ENCODE assay signal across 9 mouse cellular contexts in the genomic region with DNA sequence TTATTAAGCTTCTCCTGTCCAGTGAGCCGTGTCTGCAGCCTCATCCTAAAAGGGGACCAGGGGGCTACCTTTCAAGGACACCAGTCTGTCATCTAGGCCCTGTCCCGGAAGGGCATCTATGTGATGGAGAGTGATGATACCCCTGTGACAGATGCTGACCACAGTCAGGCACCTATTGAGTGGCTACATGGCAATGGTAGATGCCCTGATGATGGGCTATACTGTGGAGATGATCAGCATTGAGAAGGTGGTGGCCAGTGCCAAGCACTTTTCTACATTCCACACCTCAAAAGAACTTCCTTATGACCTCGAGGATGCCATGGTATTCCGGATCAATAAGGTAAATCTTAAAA.
DNase-seq lines count a peak whose midpoint lies in the region; ATAC-seq lines count a peak whose summit lies in the region.
"Had no signal": no experiment of that assay in that cellular context is flagged by ENCODE, and none has a peak within 500 bp of the region (broad histone marks: within the 10 kb centered on the region; RNA-seq: fewer than 3 reads in every experiment).

No protein-coding gene starts in this region.

- peak overlapping the region; percentile 35; the same call in 1 of the 2 replicates for H3K4me3 ChIP-seq in kidney, embryonic 15.5 days (replicated peaks)
- peak overlapping the region; percentile 32 for H3K4me3 ChIP-seq in embryonic facial prominence, embryonic 15.5 days (replicated peaks)
- H3K4me3 ChIP-seq in hindbrain, embryonic 14.5 days (replicated peaks; ENCODE audit: low read length): peak overlapping the region; percentile 27
- peak overlapping the region; percentile 29; the same call in 1 of the 2 replicates for H3K4me3 ChIP-seq in midbrain, embryonic 15.5 days

- no peak for DNase-seq in kidney, postnatal 25 days
- no peak for DNase-seq in hindbrain, embryonic 14.5 days (ENCODE audit: low spot score)
- no peak for DNase-seq in thymus, postnatal 25 days
- DNase-seq in retina, embryonic 14.5 days (ENCODE audit: low spot score): no peak
- no peak for DNase-seq in thymus, adult 18-20 months
- DNase-seq: kidney, adult 18-20 months had no signal

- no peaks in the 10 kb centered on the region for H3K9me3 ChIP-seq in kidney, embryonic 15.5 days (replicated peaks)
- no peaks in the 10 kb centered on the region for H3K9me3 ChIP-seq in embryonic facial prominence, embryonic 15.5 days (replicated peaks)
- H3K9me3 ChIP-seq in hindbrain, embryonic 14.5 days (ENCODE audit: control insufficient read depth, low read length): 0 out of 2 replicates have a peak, but pooled peaks cover 13% of the 10 kb centered on the region
- no peaks in the 10 kb centered on the region for H3K9me3 ChIP-seq in midbrain, embryonic 15.5 days

- WGBS in kidney, embryonic 15.5 days: 85% methylated on average over 4 of the region's 4 CpGs
- WGBS in embryonic facial prominence, embryonic 15.5 days: 80% methylated on average over 4 of the region's 4 CpGs
- 80% methylated on average over 4 of the region's 4 CpGs for WGBS in hindbrain, embryonic 14.5 days
- WGBS in midbrain, embryonic 15.5 days: 76% methylated on average over 4 of the region's 4 CpGs

- peaks cover 9% of the 10 kb centered on the region for H3K4me1 ChIP-seq in kidney, embryonic 15.5 days
- H3K4me1 ChIP-seq in embryonic facial prominence, embryonic 15.5 days: peaks cover 17% of the 10 kb centered on the region
- peaks cover 5% of the 10 kb centered on the region for H3K4me1 ChIP-seq in hindbrain, embryonic 14.5 days (replicated peaks; ENCODE audit: control insufficient read depth, insufficient read depth, low read length)
- H3K4me1 ChIP-seq in midbrain, embryonic 15.5 days: peaks cover 8% of the 10 kb centered on the region

- H3K36me3 ChIP-seq in kidney, embryonic 15.5 days: peaks cover 4% of the 10 kb centered on the region; the same call in 1 of the 2 replicates
- no peaks in the 10 kb centered on the region for H3K36me3 ChIP-seq in embryonic facial prominence, embryonic 15.5 days
- no peaks in the 10 kb centered on the region for H3K36me3 ChIP-seq in hindbrain, embryonic 14.5 days (replicated peaks; ENCODE audit: control insufficient read depth, insufficient read depth)
- H3K36me3 ChIP-seq in midbrain, embryonic 15.5 days (replicated peaks): no peaks in the 10 kb centered on the region

- no peak for ATAC-seq in kidney, embryonic 15.5 days (replicated peaks; ENCODE audit: low FRiP score)
- no peak for ATAC-seq in embryonic facial prominence, embryonic 15.5 days (ENCODE audit: insufficient number of reproducible peaks, low FRiP score, low TSS enrichment, low read depth)
- ATAC-seq in hindbrain, embryonic 14.5 days (ENCODE audit: low FRiP score): 0 out of 2 replicates have a peak, but pooled peaks have one; percentile 4
- ATAC-seq in midbrain, embryonic 15.5 days (replicated peaks): peak; percentile 52

- no peak overlapping the region for H3K27ac ChIP-seq in kidney, embryonic 15.5 days
- no peak overlapping the region for H3K27ac ChIP-seq in embryonic facial prominence, embryonic 15.5 days (replicated peaks)
- peak overlapping the region; percentile 44; the same call in 1 of the 2 replicates for H3K27ac ChIP-seq in hindbrain, embryonic 14.5 days
- no peak overlapping the region for H3K27ac ChIP-seq in midbrain, embryonic 15.5 days

- H3K4me2 ChIP-seq in kidney, embryonic 15.5 days: peak overlapping the region; percentile 69
- peak overlapping the region; percentile 59; the same call in 1 of the 2 replicates for H3K4me2 ChIP-seq in embryonic facial prominence, embryonic 15.5 days (replicated peaks)
- H3K4me2 ChIP-seq in hindbrain, embryonic 14.5 days (replicated peaks): peak overlapping the region; percentile 58
- H3K4me2 ChIP-seq in midbrain, embryonic 15.5 days: peak overlapping the region; percentile 54

- H3K9ac ChIP-seq in kidney, embryonic 15.5 days: peak overlapping the region; percentile 44; the same call in 1 of the 2 replicates
- H3K9ac ChIP-seq in embryonic facial prominence, embryonic 15.5 days: no peak overlapping the region
- H3K9ac ChIP-seq in hindbrain, embryonic 14.5 days: peak overlapping the region; percentile 72
- peak overlapping the region; percentile 50; the same call in 1 of the 2 replicates for H3K9ac ChIP-seq in midbrain, embryonic 15.5 days

- H3K27me3 ChIP-seq in kidney, embryonic 15.5 days: peaks cover 9% of the 10 kb centered on the region
- H3K27me3 ChIP-seq in embryonic facial prominence, embryonic 15.5 days: no peaks in the 10 kb centered on the region
- H3K27me3 ChIP-seq in hindbrain, embryonic 14.5 days (ENCODE audit: control insufficient read depth, insufficient read depth, low read length): no peaks in the 10 kb centered on the region
- H3K27me3 ChIP-seq in midbrain, embryonic 15.5 days (replicated peaks): no peaks in the 10 kb centered on the region

Comparison
In these comparisons a context has a peak if more than half of its experiments do, and no peak if none do; other contexts are left out.
1. ATAC-seq: peak in hindbrain, embryonic 14.5 days (single experiment) and midbrain, embryonic 15.5 days (single experiment); none in kidney, embryonic 15.5 days (single experiment) and embryonic facial prominence, embryonic 15.5 days (single experiment).
2. Peak in every context shown above with its lines, with median percentiles within 50 percentile points of each other: H3K4me2 ChIP-seq and H3K4me3 ChIP-seq.